Mouse (Mus musculus): ENCODE measurements around the gene Cdh26. TPM values are rescaled to one million over a fixed set of nuclear protein-coding genes. Genes with fewer than 3 reads are reported as not detected.

The Cdh26 gene
- polyA plus RNA-seq, 1 experiment from 2014 or later = 0.55 TPM

DNA sequence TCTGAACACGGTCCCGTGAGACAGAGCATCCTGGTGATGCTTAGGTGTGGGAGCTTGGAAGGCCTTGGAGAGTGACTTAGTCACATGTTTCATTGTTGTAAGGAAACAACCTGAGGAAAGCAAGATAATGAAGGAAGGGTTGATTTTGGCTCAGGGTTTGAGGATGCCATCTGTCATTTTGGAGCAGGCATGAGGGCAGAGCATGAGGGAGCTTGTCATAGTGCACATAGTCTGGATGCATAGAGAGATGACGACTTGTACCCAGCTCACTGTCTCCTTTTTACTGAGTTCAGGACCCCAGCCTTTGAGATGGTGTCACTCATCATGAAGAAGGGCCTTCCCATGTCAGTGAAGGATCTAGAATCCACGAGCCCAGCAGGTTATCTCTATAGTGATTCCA, 89.0 kb downstream of the Cdh26 start:
- 84% methylated on average over 4 of the region's 4 CpGs for WGBS
- no peaks in the 10 kb centered on the region for H3K36me3 ChIP-seq (ENCODE audit: control insufficient read depth, insufficient read depth, low read length)

DNA sequence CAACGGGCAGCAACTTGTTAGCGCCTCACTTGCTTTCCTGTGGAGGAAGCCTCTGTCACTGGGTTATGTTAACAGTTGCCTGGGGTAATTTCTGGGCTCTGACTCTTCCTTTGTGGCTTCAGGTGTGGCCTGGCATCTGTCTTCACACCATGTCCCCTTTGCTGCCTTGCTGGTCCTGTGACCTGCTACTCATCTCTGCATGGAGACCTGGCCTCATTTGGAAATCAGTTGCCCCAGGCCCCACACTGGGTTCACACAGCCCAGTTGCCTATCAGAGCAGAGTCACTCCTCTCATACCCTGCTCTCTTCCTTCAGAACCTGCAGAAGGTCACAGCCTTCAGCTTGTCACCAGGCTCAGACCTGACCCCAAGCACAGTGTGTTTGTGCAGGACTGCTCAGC, 89.9 kb downstream of the Cdh26 start:
- Histone ChIP-seq H3K27me3 (ENCODE audit: control insufficient read depth, insufficient read depth, low read length) (no peaks in the 10 kb centered on the region), H3K36me3 (ENCODE audit: control insufficient read depth, insufficient read depth, low read length) (no peaks in the 10 kb centered on the region), H3K4me1 (ENCODE audit: control insufficient read depth, insufficient read depth, low read length) (peaks cover 9% of the 10 kb centered on the region; the same call in 1 of the 2 replicates), H3K9ac (ENCODE audit: low read length) (no peak overlapping the region), H3K4me2 (ENCODE audit: low read depth, severe bottlenecking) (no peak overlapping the region), H3K27ac (replicated peaks; ENCODE audit: low read depth, low read length) (no peak overlapping the region), H3K9me3 (ENCODE audit: control insufficient read depth, low read length) (no peaks in the 10 kb centered on the region), H3K4me3 (ENCODE audit: low read depth, low read length) (no peak overlapping the region)
- no peak for DNase-seq (ENCODE audit: low spot score)
- ATAC-seq (ENCODE audit: insufficient number of reproducible peaks, low FRiP score, low TSS enrichment, low read depth) = no peak
- WGBS = 17% methylated on average over 2 of the region's 2 CpGs

More for the DNA sequence above, 89.0 kb downstream of the Cdh26 start:
- Histone ChIP-seq H3K27ac (replicated peaks; ENCODE audit: low read depth, low read length) (no peak overlapping the region), H3K4me3 (ENCODE audit: low read depth, low read length) (no peak overlapping the region), H3K27me3 (ENCODE audit: control insufficient read depth, insufficient read depth, low read length) (no peaks in the 10 kb centered on the region), H3K9ac (ENCODE audit: low read length) (no peak overlapping the region), H3K9me3 (ENCODE audit: control insufficient read depth, low read length) (no peaks in the 10 kb centered on the region), H3K4me1 (ENCODE audit: control insufficient read depth, insufficient read depth, low read length) (peaks cover 12% of the 10 kb centered on the region), H3K4me2 (ENCODE audit: low read depth, severe bottlenecking) (no peak overlapping the region)
- DNase-seq (ENCODE audit: low spot score) = no peak
- no peak for ATAC-seq (ENCODE audit: insufficient number of reproducible peaks, low FRiP score, low TSS enrichment, low read depth)

DNA sequence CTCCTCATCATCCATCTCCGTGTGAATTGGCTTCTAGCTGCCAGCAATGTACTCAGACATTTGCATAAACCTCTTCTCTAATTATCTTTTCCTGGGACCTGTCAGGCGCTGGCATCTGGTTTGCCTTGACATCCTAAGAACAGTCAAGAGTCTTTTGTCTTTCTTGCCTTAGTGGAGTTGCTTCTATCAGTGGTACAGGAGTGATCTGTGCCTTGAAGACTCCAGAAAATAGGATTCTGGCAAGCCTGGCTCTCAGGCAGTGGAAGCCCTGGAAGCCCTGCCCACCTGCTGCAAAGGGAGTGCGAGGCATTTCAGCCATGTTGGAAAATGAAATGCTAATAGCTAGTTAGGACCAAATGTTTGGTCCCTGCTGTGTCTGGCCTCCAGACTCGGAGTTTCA, 92.0 kb downstream of the Cdh26 start:
- H3K27me3 ChIP-seq (ENCODE audit: control insufficient read depth, insufficient read depth, low read length) = no peaks in the 10 kb centered on the region
- WGBS = 55% methylated on average over 4 of the region's 4 CpGs

DNA sequence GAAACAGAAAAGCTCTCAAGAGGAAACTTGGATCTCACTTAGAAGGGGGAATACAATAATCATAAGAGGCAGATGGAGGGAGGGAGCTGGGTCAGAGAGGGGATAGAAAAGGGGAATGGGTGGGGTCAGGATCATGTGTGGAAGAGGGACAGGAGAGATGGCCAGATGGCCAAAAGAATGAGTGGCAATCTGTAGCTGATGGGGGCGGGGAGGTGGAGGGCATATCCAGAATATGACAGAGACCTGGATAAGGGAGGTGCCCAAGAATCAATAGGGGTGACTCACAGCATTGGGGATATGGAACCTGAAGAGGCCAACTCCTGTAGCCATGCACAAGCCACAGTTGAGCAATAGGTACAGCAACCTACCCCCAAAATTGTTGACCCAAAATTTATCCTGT, 92.5 kb downstream of the Cdh26 start:
- DNase-seq (ENCODE audit: low spot score) (no peak), ATAC-seq (ENCODE audit: insufficient number of reproducible peaks, low FRiP score, low TSS enrichment, low read depth) (no peak)
- no peaks in the 10 kb centered on the region for H3K27me3 ChIP-seq (ENCODE audit: control insufficient read depth, insufficient read depth, low read length)
- no peak overlapping the region for H3K27ac ChIP-seq (replicated peaks; ENCODE audit: low read depth, low read length)
- H3K4me1 ChIP-seq (ENCODE audit: control insufficient read depth, insufficient read depth, low read length) = peaks cover 8% of the 10 kb centered on the region; the same call in 1 of the 2 replicates
- H3K9ac ChIP-seq (ENCODE audit: low read length) = no peak overlapping the region
- H3K4me3 ChIP-seq (ENCODE audit: low read depth, low read length) = no peak overlapping the region
- no peak overlapping the region for H3K4me2 ChIP-seq (ENCODE audit: low read depth, severe bottlenecking)
- 83% methylated on average over 1 of the region's 1 CpGs for WGBS
- H3K36me3 ChIP-seq (ENCODE audit: control insufficient read depth, insufficient read depth, low read length) = no peaks in the 10 kb centered on the region
- no peaks in the 10 kb centered on the region for H3K9me3 ChIP-seq (ENCODE audit: control insufficient read depth, low read length)

More for the DNA sequence above, 92.0 kb downstream of the Cdh26 start:
- Histone ChIP-seq H3K4me1 (ENCODE audit: control insufficient read depth, insufficient read depth, low read length) (peaks cover 9% of the 10 kb centered on the region; the same call in 1 of the 2 replicates), H3K9me3 (ENCODE audit: control insufficient read depth, low read length) (no peaks in the 10 kb centered on the region), H3K27ac (replicated peaks; ENCODE audit: low read depth, low read length) (no peak overlapping the region), H3K9ac (ENCODE audit: low read length) (no peak overlapping the region), H3K36me3 (ENCODE audit: control insufficient read depth, insufficient read depth, low read length) (no peaks in the 10 kb centered on the region), H3K4me3 (ENCODE audit: low read depth, low read length) (no peak overlapping the region), H3K4me2 (ENCODE audit: low read depth, severe bottlenecking) (no peak overlapping the region)
- DNase-seq (ENCODE audit: low spot score) (no peak), ATAC-seq (ENCODE audit: insufficient number of reproducible peaks, low FRiP score, low TSS enrichment, low read depth) (no peak)

DNA sequence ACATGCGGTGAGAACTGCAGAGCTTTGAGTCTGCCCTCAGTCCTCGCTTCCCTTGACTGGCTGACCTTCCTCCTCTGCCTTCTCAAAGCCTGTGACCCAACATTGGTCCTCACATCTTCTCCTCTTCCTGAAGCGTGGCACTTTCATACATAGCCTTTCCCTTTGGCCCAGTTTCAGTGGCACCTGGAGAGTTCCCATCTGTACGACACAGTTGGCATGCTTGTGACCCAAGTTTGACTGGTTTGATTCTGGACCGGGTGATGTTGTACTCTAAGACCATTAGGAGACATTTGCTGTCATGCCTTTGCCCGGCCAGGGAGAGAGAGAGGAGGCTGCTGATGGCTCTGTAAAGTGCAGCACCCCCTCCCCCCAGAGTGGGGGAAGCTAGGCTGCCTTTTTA, 96.4 kb downstream of the Cdh26 start:
- Histone ChIP-seq H3K4me1 (ENCODE audit: control insufficient read depth, insufficient read depth, low read length) (no peaks in the 10 kb centered on the region), H3K9me3 (ENCODE audit: control insufficient read depth, low read length) (no peaks in the 10 kb centered on the region), H3K27ac (replicated peaks; ENCODE audit: low read depth, low read length) (no peak overlapping the region), H3K36me3 (ENCODE audit: control insufficient read depth, insufficient read depth, low read length) (no peaks in the 10 kb centered on the region), H3K9ac (ENCODE audit: low read length) (no peak overlapping the region), H3K27me3 (ENCODE audit: control insufficient read depth, insufficient read depth, low read length) (no peaks in the 10 kb centered on the region), H3K4me2 (ENCODE audit: low read depth, severe bottlenecking) (no peak overlapping the region), H3K4me3 (ENCODE audit: low read depth, low read length) (no peak overlapping the region)
- 87% methylated on average over 6 of the region's 6 CpGs for WGBS
- ATAC-seq (ENCODE audit: insufficient number of reproducible peaks, low FRiP score, low TSS enrichment, low read depth) = no peak
- DNase-seq (ENCODE audit: low spot score) = no peak

GRCm38 (mm10) chr2:178531226-178531625, 100.9 kb downstream of the Cdh26 start:
- H3K4me2 ChIP-seq (ENCODE audit: low read depth, severe bottlenecking) = no peak overlapping the region
- DNase-seq (ENCODE audit: low spot score) = no peak
- no peak overlapping the region for H3K27ac ChIP-seq (replicated peaks; ENCODE audit: low read depth, low read length)
- no peaks in the 10 kb centered on the region for H3K27me3 ChIP-seq (ENCODE audit: control insufficient read depth, insufficient read depth, low read length)
- H3K9me3 ChIP-seq (ENCODE audit: control insufficient read depth, low read length) = no peaks in the 10 kb centered on the region
- no peak overlapping the region for H3K4me3 ChIP-seq (ENCODE audit: low read depth, low read length)
- no peak for ATAC-seq (ENCODE audit: insufficient number of reproducible peaks, low FRiP score, low TSS enrichment, low read depth)
- no peaks in the 10 kb centered on the region for H3K4me1 ChIP-seq (ENCODE audit: control insufficient read depth, insufficient read depth, low read length)
- H3K36me3 ChIP-seq (ENCODE audit: control insufficient read depth, insufficient read depth, low read length) = no peaks in the 10 kb centered on the region
- 76% methylated on average over 5 of the region's 5 CpGs for WGBS
- no peak overlapping the region for H3K9ac ChIP-seq (ENCODE audit: low read length)

DNA sequence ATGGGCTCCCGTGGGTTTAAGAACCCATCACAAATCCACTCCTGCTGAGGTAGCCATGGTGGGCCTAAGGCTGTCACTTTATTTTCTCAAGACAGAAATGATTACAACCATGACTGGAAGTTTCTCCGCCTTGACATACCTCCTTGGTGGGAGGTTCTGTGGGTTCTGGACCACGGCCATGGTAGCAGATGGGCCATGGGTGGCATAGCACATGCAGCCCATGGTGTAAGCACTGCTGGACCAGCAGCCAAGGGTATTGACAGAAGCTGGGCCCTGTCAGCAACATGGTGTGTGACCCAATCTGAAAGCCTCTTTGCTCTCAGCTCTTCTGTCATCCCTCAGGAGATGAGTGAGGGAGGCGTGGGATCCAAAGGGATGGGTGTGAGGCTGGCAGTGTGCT, 106.2 kb downstream of the Cdh26 start:
- no peak for ATAC-seq (ENCODE audit: insufficient number of reproducible peaks, low FRiP score, low TSS enrichment, low read depth)
- Histone ChIP-seq H3K27me3 (ENCODE audit: control insufficient read depth, insufficient read depth, low read length) (no peaks in the 10 kb centered on the region), H3K4me1 (ENCODE audit: control insufficient read depth, insufficient read depth, low read length) (no peaks in the 10 kb centered on the region), H3K4me3 (ENCODE audit: low read depth, low read length) (no peak overlapping the region), H3K9ac (ENCODE audit: low read length) (no peak overlapping the region), H3K9me3 (ENCODE audit: control insufficient read depth, low read length) (no peaks in the 10 kb centered on the region), H3K36me3 (ENCODE audit: control insufficient read depth, insufficient read depth, low read length) (no peaks in the 10 kb centered on the region), H3K27ac (replicated peaks; ENCODE audit: low read depth, low read length) (no peak overlapping the region), H3K4me2 (ENCODE audit: low read depth, severe bottlenecking) (no peak overlapping the region)
- no peak for DNase-seq (ENCODE audit: low spot score)
- WGBS = 89% methylated on average over 4 of the region's 4 CpGs

Other genes with a start within 250 kb of the Cdh26 start
- 0.09 and 0.20 TPM in 2 replicates for gene Sycp2, start 22.8 kb upstream of the Cdh26 start, polyA plus RNA-seq (2014; fragmentation: Nextera tagmentation; extraction: Ambion mirVana)
- gene Ppp1r3d, start 16.1 kb upstream of the Cdh26 start, polyA plus RNA-seq (2014; fragmentation: Nextera tagmentation; extraction: Ambion mirVana) = 3.0 and 3.1 TPM in 2 replicates
- 5.3 and 8.6 TPM in 2 replicates for gene Fam217b, start 16.0 kb upstream of the Cdh26 start, polyA plus RNA-seq (2014; fragmentation: Nextera tagmentation; extraction: Ambion mirVana)

Measured in limb, embryonic 11.5 days (tissue).